Mouse (Mus musculus) small intestine, adult 2 months (tissue): Measurements from ENCODE around the gene Gm45140. TPM values are rescaled to one million over a fixed set of nuclear protein-coding genes. Genes with fewer than 3 reads are reported as not detected.
"Not testable (repeated sequence)": the region's sequence is repeated elsewhere in the genome, so short reads cannot be mapped to it uniquely, and the experiment has no call there.

Source experiments
- H3K27ac ChIP-seq: fragments of 200-500 bp; 2 replicates; pipeline ENCODE4 v1.5.1; 2012; ENCODE audit warnings: low read depth, low read length, control low read depth, inconsistent platforms; ENCODE audit not compliant: insufficient read depth
- H3K27me3 ChIP-seq: fragments of 200-500 bp; 2 replicates; pipeline ENCODE4 v1.6.1; 2012; ENCODE audit warnings: mild to moderate bottlenecking, moderate library complexity, low read length, inconsistent platforms; ENCODE audit not compliant: control insufficient read depth, insufficient read depth
- H3K36me3 ChIP-seq: fragments of 200-500 bp; 2 replicates; pipeline ENCODE4 v1.6.1; 2012; ENCODE audit warnings: mild to moderate bottlenecking, low read length, control low read depth, inconsistent platforms; ENCODE audit not compliant: control insufficient read depth, insufficient read depth
- H3K4me1 ChIP-seq: fragments of 200-500 bp; 2 replicates; pipeline ENCODE4 v1.6.1; 2012; ENCODE audit warnings: low read length, inconsistent platforms, mixed read lengths; ENCODE audit not compliant: control insufficient read depth, insufficient read depth, insufficient read length
- H3K4me3 ChIP-seq: fragments of 200-500 bp; 2 replicates; pipeline ENCODE4 v1.5.1; 2012; ENCODE audit warnings: low read depth, mild to moderate bottlenecking, control low read depth, inconsistent platforms, low read length, moderate library complexity
- CTCF ChIP-seq: fragments of 200-500 bp; IDR thresholded peaks from 2 replicates; pipeline ENCODE4 v1.5.1; 2012; ENCODE audit warnings: low read depth, mild to moderate bottlenecking, control low read depth, inconsistent platforms, low read length, moderate library complexity, mixed read lengths; ENCODE audit not compliant: insufficient replicate concordance, insufficient read length; ENCODE audit errors: extremely low read depth
- POLR2A ChIP-seq: fragments of 200-500 bp; IDR thresholded peaks from 2 replicates; pipeline ENCODE4 v1.6.1; 2012; ENCODE audit warnings: low read depth, mild to moderate bottlenecking, control low read depth, inconsistent platforms, low read length, moderate library complexity
- whole genome bisulfite sequencing: fragments of 180-500 bp; shearing (Covaris S2); methylation state at CpG from one replicate; pipeline ENCODE4 v1.1.7; 2018; 5-methylcytosine and 5-hydroxymethylcytosine counted together
- polyA plus RNA-seq: library from polyadenylated mRNA; depleted of rRNA; stranded (reverse); fragments of >200 nt; gene quantifications from 2 replicates; pipeline ENCODE4 v1.2.3, GENCODE M21; 2012

The Gm45140 gene
- polyA plus RNA-seq, 1 experiment: 0.34 TPM

- no peak for TF ChIP-seq POLR2A
- TF ChIP-seq CTCF: no peak
- H3K36me3 ChIP-seq: no peaks in the 10 kb centered on the region
- WGBS: 71% methylated on average over 9 of the region's 9 CpGs
- H3K4me3 ChIP-seq: no peak overlapping the region
- no peaks in the 10 kb centered on the region for H3K27me3 ChIP-seq
- no peak overlapping the region for H3K27ac ChIP-seq
- H3K4me1 ChIP-seq: peaks cover 14% of the 10 kb centered on the region
Measured at GRCm38 (mm10) chr6:87774909-87775308, 60.7 kb downstream of the Gm45140 start.

DNA sequence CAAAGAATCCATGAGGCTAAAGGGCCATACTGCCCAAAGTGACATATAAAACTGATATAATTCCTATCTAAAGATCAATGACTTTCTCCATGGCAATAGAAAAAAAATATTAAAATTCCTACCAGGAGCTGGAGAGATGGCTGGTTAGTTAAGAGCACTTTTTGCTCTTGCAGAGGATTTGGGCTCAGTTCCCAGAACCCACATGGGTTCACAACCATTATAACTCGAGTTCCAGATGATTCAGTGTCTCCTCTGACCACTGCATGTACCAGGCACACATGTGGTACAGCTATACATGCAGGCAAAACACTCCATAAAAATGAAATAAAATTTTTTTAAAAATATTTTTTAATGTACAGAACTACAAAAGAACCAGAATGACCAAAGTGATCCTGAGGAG lies 61.1 kb downstream of the Gm45140 start:
- TF ChIP-seq POLR2A: no peak
- TF ChIP-seq CTCF: no peak
- peaks cover 14% of the 10 kb centered on the region for H3K4me1 ChIP-seq
- H3K27ac ChIP-seq: no peak overlapping the region
- 21% methylated on average over 1 of the region's 1 CpGs for WGBS
- no peaks in the 10 kb centered on the region for H3K36me3 ChIP-seq
- no peaks in the 10 kb centered on the region for H3K27me3 ChIP-seq
- H3K4me3 ChIP-seq: no peak overlapping the region

- no peak for TF ChIP-seq POLR2A
- TF ChIP-seq CTCF: no peak
- Histone ChIP-seq H3K36me3 (no peaks in the 10 kb centered on the region), H3K27ac (no peak overlapping the region), H3K4me1 (no peaks in the 10 kb centered on the region), H3K27me3 (no peaks in the 10 kb centered on the region), H3K4me3 (no peak overlapping the region)
- 46% methylated on average over 8 of the region's 8 CpGs for WGBS
Measured at GRCm38 (mm10) chr6:87770626-87771025, 65.0 kb downstream of the Gm45140 start.

DNA sequence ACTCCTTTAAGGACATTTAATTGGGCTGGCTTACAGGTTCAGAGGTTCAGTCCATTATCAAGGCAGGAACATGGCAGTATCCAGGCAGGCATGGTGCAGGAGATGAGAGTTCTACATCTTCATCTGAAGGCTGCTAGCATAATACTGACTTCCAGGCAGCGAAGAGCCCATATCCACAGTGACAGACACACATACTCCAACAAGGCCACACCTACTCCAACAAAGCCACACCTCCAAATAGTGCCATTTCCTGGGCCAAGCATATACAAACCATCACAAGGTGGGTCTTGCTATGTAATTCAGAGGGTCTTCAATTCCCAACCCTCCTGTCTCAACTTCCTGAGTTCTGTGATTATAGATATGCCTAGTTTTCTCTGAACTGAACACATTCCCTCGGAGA lies 71.3 kb downstream of the Gm45140 start:
- H3K36me3 ChIP-seq, H3K27me3 ChIP-seq, H3K4me1 ChIP-seq, H3K27ac ChIP-seq, H3K4me3 ChIP-seq: not testable (repeated sequence)
- 95% methylated on average over 2 of the region's 2 CpGs for WGBS

DNA sequence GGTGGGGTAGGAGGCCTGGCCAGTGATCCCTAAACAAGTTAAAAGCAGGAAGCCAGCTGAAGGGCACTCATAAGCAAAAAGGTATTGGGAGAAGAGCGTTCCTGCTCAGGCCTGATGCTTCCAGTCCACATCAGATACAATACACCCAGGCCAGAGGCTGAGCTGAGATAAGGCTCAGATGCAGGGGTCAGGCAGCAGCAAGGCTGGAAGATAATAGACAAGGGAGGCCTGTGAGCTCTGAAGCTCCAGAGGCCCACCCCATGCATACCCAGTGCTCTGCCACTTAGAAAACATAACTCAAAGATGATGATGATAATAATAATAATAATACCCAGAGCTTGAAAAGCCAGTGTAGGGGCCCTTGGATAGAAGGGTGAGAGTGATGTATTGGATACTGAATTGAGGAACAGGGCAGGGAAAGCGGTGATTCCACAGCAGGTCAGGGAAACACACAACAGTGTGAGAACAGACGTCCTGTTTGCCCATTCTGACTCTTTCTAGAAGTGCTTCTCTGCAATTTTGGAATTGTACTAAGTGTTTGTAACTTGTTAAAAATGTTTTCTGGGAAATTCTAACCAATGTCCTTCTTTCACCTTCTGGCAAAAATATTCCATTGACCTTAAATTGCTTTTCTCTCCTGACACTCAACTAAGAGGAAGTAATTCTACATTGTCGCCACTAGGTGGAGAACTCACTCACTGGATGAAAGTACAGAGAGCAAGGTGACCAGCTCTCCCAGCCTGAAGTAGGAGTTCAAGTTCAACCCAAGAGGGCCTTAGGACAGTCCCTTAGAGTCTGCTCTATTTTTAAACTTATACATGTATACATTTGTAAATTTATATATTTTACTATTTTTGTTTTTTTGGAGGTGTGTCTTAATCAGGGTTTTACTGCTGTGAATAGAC lies 72.0 kb downstream of the Gm45140 start:
- no peak overlapping the region for H3K27ac ChIP-seq

GRCm38 (mm10) chr6:87762161-87762560 lies 73.4 kb downstream of the Gm45140 start:
- Histone ChIP-seq H3K4me1 (no peaks in the 10 kb centered on the region), H3K27ac (no peak overlapping the region), H3K27me3 (no peaks in the 10 kb centered on the region), H3K36me3 (no peaks in the 10 kb centered on the region), H3K4me3 (no peak overlapping the region)
- no peak for TF ChIP-seq POLR2A
- TF ChIP-seq CTCF: no peak
- 70% methylated on average over 5 of the region's 5 CpGs for WGBS

More for the DNA sequence above, 72.0 kb downstream of the Gm45140 start:
- Histone ChIP-seq H3K27me3 (no peaks in the 10 kb centered on the region), H3K36me3 (no peaks in the 10 kb centered on the region), H3K4me3 (no peak overlapping the region), H3K4me1 (no peaks in the 10 kb centered on the region)
- TF ChIP-seq CTCF (no peak), POLR2A (no peak)
- WGBS: 63% methylated on average over 4 of the region's 4 CpGs

DNA sequence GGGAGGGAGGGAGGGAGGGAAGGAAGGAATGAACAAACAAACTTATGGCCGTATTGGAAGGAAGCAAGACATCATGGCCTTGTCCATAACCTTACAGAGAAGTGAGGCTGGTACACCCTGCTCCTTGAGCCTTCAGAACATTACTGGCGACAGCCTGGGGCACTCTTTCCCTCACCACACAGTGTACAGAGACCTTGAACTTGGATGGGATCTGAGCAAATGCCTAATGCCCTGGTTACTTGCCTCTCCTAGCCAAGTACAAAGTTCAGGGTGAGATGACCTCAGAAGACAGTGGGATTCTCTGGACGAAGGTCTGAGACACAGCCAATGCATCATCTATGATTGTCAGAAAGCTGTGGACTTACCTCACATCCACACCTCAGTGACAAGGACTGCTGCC lies 75.7 kb downstream of the Gm45140 start:
- 48% methylated on average over 3 of the region's 3 CpGs for WGBS
- Histone ChIP-seq H3K27ac (no peak overlapping the region), H3K27me3 (no peaks in the 10 kb centered on the region), H3K36me3 (no peaks in the 10 kb centered on the region), H3K4me3 (no peak overlapping the region), H3K4me1 (no peaks in the 10 kb centered on the region)
- no peak for TF ChIP-seq POLR2A
- no peak for TF ChIP-seq CTCF

DNA sequence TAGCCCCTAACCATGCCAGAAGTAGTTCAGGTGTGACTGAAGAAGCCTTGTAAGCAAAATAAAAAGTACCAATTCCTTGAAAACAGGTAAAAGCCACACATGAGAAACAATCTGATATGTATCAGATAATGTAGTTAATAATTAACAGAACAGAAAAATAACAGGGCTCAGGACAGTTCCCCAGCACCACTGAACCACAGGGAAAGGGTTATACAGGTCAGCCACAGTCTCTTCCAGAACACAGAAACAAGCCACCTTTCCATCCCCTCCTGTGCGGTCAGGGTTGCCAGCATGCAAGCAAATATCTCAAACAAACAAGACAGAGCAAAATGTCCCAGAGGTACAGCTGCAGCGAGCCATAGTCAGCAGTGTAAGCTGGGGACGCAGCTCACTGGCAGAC lies 76.2 kb downstream of the Gm45140 start:
- Histone ChIP-seq H3K27me3 (no peaks in the 10 kb centered on the region), H3K4me1 (no peaks in the 10 kb centered on the region), H3K4me3 (no peak overlapping the region), H3K36me3 (no peaks in the 10 kb centered on the region), H3K27ac (no peak overlapping the region)
- WGBS: 23% methylated on average over 3 of the region's 3 CpGs
- no peak for TF ChIP-seq POLR2A
- TF ChIP-seq CTCF: no peak
